Mouse (Mus musculus) erythroblast, adult 5-6 weeks (primary cell): ENCODE data around the gene S1pr1. TPM values are rescaled to one million over a fixed set of nuclear protein-coding genes. Genes with fewer than 3 reads are reported as not detected.
A peak's percentile ranks its signal among the peaks of the same experiment; 100 is the strongest.

Experiments used
- ATAC-seq: replicated peaks from 2 replicates; pipeline ENCODE4 v1.8.0; 2016; ENCODE audit warnings: moderate number of reproducible peaks, mild to moderate bottlenecking, moderate TSS enrichment, inconsistent platforms; ENCODE audit not compliant: poor library complexity, low FRiP score, severe bottlenecking
- total RNA-seq, 2 experiments: library from RNA; stranded (forward) in 1 of 2; stranded (reverse) in 1 of 2; fragments of 150-400 nt in 1 of 2; fragments of 200-764, 138-1000 nt in 1 of 2; gene quantifications; 2 replicates each; pipeline versions ENCODE4 v1.2.3 to v1.2.4; 2015 to 2017; ENCODE audit warnings: low replicate concordance in 2 of 2

S1pr1 gene
- total RNA-seq, 2 experiments from 2014 or later: 0.96 to 1.6 TPM

DNA sequence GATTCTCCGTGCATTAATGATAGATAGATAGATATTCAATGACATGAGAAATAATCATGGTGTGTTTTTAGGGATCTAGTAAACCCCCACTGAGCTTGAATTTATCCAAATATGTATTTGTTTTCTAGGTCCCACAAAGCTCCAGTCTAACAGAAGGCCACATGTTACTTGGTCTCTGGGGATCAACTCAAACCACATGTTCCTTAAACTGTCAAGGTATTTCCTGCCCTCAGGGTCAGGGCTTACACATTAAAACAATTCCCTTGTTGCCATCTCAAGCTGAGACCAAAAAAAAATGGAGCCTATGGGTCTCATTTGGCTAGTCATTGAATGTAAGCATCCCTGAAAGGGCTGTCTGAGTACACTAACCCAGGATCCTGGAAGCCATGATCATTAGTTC lies 33.7 kb downstream of the S1pr1 start:
- ATAC-seq: no peak

DNA sequence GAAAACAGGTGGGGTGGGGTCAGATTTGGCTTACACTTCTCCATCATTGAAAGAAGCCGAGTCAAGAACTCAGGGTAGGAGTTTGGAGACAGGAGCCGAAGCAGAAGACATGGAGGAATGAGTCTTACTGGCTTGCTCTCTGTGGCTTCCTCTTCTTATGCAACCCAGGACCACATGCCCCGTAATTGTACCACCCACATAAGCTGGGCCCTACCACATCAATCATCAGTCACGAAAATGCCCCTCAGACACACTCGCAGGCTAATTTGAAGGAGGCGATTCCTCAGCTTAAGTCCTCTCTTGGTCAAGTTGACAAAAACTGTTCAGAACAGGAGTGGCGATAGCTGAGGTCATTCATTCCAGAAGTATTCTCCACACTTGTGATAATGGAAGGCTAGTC lies 35.9 kb downstream of the S1pr1 start:
- ATAC-seq: no peak

DNA sequence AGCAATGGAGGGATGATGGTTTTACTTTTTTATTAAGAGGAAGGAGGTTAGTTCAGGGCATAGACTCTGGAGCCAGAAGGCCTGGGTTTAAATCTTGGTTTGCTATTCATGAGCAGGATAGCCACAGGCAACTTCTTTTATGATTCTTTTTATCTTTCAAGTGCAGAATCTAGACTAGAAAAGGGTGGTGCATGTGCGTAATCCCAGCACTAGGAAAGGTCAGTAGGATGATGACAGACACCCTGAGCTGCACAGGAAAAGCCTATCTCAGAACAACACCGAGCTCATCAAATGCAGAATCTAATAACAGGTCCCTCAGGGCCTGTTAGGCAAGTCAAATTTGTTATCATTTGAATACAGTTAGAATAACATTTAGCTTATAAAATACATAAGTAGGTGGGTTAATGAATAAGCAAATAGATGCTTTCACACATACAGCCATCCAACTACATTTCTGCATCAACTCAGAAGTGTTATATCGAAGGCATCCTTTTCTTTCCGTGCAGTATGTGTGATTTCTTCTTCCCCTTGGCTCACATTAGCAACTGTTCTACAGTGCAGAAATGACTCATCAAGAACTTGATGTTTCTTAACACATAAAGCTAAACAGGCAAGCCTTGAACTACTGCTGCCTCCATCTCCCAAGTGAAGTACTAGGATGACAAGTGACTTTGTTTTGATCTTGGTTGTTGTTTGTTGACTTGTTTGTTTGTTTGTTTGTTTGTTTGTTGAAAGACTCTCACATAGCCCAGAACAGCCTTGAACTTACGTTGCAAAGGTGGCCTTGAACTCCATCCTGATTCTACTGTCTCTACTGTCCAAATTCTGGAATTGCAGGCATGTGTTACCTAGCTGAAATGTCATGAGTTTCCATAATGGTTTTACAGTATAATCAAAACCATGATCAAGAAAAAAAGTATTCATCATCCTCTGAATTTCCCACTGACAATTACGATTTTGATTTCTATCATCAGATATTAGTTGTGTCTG lies 39.0 kb downstream of the S1pr1 start:
- no peak for ATAC-seq

DNA sequence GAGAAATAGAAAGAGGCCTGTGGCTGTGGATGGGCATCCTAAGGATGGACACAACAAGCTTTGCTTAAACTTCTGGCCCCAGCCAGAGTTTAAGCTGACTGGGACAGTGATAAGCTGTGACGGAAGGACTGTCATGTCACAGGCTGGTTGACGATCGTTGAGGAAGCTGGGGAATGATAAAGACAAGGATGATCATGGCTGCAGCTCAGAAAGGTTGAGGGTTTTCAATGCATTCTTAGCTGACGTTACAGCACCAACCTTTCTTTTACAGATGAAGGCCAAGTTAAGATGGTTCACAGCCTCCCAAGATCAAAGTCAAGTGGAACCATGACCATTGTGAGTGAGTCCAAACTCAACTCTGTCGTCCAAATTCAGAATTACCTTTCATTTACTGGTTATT lies 40.2 kb downstream of the S1pr1 start:
- no peak for ATAC-seq

DNA sequence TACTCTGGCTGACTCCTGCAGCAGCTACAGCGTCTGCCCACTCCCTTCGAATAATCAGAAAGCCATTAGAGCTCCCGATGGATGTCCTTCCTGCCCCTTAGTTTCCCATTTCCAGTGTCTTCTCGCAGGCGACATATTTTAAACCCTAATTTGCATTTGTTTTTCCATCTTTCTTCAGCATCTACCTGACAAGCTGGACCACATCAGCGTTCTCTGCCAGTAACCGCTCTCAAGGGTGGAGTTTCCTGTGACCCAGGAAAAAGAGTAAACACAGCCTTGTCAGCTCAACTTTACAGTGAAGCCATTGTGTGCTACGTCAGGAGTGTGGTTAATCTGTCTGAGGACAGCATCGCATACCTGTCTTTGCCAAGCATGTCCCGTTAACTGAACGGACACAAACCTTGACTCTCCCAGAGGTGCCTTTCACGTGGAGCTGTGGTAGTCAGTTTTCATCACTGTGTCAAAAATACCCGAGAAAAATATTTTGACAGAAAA lies 41.2 kb downstream of the S1pr1 start:
- ATAC-seq: no peak

DNA sequence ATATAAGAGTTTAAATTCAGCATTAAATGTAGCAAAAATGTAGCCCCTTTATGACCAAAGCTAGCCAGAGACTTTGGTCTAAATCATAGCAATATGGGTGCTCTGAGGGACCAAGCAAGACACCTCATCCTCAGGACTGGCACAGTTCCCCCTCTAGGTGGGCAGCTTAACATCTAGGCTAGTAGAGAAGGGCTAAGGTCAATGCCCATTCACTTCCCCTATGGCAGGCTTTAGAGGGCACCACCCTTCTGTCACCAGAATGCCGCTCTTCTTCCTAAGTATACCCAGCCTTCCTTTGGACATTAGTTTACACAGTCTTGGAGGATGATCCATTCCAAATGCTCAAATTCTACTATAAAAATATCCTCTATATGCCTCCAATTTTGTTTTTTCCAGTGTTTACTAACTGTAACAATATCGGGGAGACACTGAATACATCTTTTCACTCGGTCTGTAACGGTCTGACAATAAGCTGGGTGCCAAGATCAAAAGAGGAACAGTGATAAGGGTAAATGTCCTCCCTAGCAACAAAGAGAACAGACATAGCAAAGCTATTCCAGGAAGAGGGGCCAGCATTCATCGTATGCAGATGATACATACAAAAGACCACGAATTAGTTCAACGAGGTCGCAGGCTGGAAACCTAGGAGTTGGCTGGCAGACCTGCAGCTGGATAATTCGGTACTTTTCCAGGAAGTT lies 41.8 kb downstream of the S1pr1 start:
- ATAC-seq: 0 out of 2 replicates have a peak, but pooled peaks have one; percentile 35

DNA sequence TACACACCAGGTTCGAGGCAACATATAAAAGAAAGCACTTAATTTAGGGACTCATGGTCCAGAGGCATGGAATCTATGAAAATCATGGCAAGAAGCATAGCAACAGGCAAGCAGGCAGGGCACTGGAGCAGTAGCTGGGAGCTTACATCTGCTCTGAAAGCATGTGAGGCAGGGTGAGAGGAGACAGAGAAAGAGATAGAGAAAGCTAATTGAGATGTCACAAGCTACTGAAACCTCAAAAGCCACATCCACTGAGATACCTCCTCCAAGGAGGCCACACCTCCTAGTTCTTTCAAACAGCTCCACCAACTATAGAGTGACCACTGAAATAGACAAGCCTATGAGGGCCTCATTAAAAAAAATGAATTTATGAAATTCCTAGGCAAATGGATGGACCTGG lies 45.6 kb downstream of the S1pr1 start:
- no peak for ATAC-seq

DNA sequence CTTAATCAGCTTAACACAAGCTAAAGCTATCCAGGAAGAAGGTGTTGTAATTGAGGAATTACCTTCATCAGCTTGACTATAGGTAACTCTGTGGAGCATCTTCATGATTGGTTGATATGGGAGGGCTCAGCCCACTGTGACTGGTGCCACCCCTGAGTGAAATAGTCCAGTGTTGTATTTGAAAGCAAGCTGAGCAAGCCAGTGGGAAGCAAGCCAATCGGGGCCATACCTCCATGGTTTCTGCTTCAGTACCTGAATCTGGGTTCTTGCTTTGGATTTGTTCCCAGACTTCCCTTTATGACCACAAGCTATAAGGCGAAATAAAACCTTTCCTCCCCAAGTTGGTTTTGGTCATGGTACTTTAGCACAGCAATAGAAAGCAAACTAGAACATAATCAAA lies 47.7 kb downstream of the S1pr1 start:
- ATAC-seq: no peak

DNA sequence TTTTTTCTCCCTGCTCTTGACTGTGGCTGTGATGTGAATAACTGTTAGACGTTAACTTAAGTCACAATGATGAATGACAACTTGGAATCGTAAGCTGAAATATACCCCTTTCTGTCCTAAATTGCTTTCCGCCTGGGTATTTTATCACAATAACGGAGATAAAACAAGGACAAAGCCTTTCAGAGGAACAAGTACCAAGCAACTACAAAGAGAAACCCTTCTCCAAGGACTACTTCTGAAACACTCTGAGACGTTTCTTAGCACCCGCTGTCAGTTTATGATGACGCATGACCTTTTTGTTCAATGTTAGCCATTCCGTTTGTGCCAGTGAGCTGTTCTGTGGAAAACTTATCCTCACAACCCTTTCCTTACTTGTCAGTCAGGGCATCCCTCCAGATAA lies 48.3 kb downstream of the S1pr1 start:
- no peak for ATAC-seq

DNA sequence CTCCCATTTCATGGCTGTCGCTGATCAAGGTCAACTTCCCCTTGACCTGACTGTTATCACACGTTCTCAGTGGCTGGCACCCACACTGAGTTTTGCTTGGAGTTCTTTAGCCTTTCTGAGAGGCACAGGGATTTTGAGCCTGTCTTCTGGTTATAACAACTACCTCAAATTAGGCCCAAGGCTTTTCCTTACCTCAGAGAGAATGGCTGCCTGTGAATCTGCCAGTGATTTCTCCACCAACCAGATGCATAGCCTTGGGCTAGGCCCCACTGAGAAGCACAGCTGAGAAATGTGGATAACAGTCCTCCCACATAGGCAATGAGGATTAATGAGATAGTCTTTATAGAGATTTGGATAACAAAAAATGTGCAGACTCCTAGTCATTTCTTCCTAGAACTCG lies 50.4 kb downstream of the S1pr1 start:
- no peak for ATAC-seq

DNA sequence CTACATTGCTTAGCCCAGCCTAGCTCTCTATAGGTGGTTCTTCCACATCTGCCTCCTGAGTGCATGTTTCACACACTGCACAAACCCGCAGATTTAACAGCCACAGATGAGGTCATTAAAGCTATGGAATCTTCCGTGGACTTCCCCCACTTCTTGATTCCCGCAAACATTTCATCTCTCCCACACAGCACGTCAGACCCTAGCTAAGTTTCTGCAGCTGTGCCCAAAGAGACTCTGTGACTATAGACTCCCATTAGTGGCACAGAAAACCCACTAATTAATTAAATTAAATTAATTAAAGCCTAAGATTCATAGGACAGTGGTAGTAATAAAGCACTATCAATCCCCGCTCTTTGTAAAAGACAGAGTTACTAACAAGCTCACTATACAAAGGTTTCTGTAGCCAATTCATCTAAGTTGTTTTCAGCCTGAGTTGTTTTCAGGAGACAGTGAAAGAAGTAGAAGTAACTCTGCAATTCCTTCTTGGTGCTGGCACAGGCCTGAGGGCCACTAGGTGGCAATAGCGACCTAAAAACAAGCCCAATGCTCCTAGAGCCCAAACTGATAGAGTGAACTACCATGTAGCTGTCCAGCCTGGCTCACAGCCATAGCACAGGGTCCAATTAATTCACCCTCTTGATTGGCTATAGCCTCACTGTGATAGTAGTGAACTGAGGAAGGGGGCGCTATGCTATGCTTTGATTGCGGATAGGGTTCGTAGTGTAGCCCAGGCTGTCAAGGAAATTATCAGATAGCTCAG lies 54.0 kb downstream of the S1pr1 start:
- ATAC-seq: no peak

Other genes with a start within 250 kb of the S1pr1 start
- gene Dph5, start 172.8 kb upstream of the S1pr1 start, total RNA-seq (2015; ENCODE audit: low replicate concordance): 4.2 and 10.4 TPM in 2 replicates
- 6.7 and 8.4 TPM in 2 replicates for gene Dph5, start 172.8 kb upstream of the S1pr1 start, total RNA-seq (2017; ENCODE audit: low replicate concordance)